Mouse (Mus musculus) gastrocnemius, adult 18-20 months (tissue): ENCODE measurements around the gene Fam241b. TPM values are rescaled to one million over a fixed set of nuclear protein-coding genes. Genes with fewer than 3 reads are reported as not detected.
"Not testable (repeated sequence)": the region's sequence is repeated elsewhere in the genome, so short reads cannot be mapped to it uniquely, and the experiment has no call there.

Experiments
- DNase-seq: peaks from one replicate; pipeline ENCODE4 v3.0.0; 2021; ENCODE audit warnings: low spot score
- total RNA-seq, 2 experiments: library from RNA; stranded (reverse); gene quantifications; 2 replicates each; pipeline ENCODE4 v1.2.3; 2021

Gene Fam241b
- total RNA-seq, 2 experiments from 2014 or later = 1.7 to 2.7 TPM

- DNase-seq = no peak
Measured at GRCm38 (mm10) chr10:62076248-62077134, 67.2 kb downstream of the Fam241b start.

GRCm38 (mm10) chr10:62071346-62071745 is 72.4 kb downstream of the Fam241b start:
- DNase-seq = not testable (repeated sequence)

GRCm38 (mm10) chr10:62070636-62071035 is 73.1 kb downstream of the Fam241b start:
- DNase-seq = no peak

- no peak for DNase-seq
Measured at GRCm38 (mm10) chr10:62069946-62070345, 73.8 kb downstream of the Fam241b start.

- no peak for DNase-seq
Measured at GRCm38 (mm10) chr10:62069398-62069797, 74.3 kb downstream of the Fam241b start.

GRCm38 (mm10) chr10:62068532-62068931 is 75.2 kb downstream of the Fam241b start:
- no peak for DNase-seq

- DNase-seq = no peak
Measured at GRCm38 (mm10) chr10:62066213-62066612, 77.5 kb downstream of the Fam241b start.

- DNase-seq = no peak
Measured at GRCm38 (mm10) chr10:62062786-62063185, 80.9 kb downstream of the Fam241b start.

- no peak for DNase-seq
Measured at GRCm38 (mm10) chr10:62060969-62061678, 82.6 kb downstream of the Fam241b start.

GRCm38 (mm10) chr10:62060224-62060913 is 83.4 kb downstream of the Fam241b start:
- DNase-seq = no peak

- DNase-seq = no peak
Measured at GRCm38 (mm10) chr10:62058508-62059375, 85.0 kb downstream of the Fam241b start.

Other genes starting within 250 kb of the Fam241b start
- gene Col13a1, start 164.8 kb downstream of the Fam241b start, total RNA-seq = 1 to 10 TPM in 1 of 2 experiments, under 1 TPM in 1; 0.78 to 1.0 TPM
- gene Neurog3, start 10.8 kb downstream of the Fam241b start, total RNA-seq = not detected
- 1 to 10 TPM; 2.9 to 5.5 TPM for gene Tspan15, start 87.3 kb upstream of the Fam241b start, total RNA-seq
- gene Tacr2, start 108.5 kb upstream of the Fam241b start, total RNA-seq = not detected
- gene Hk1, start 236.0 kb upstream of the Fam241b start, total RNA-seq = 1 to 10 TPM; 4.7 to 7.2 TPM